Mouse (Mus musculus): ENCODE data around the gene Cxcl9.

The Cxcl9 gene

GRCm38 (mm10) chr5:92282571-92282970, 45.3 kb downstream of the Cxcl9 start:
- WGBS, result 63% methylated on average over 4 of the region's 4 CpGs

GRCm38 (mm10) chr5:92278942-92279537, 48.8 kb downstream of the Cxcl9 start:
- WGBS, result 82% methylated on average over 10 of the region's 10 CpGs

GRCm38 (mm10) chr5:92277437-92278394, 50.2 kb downstream of the Cxcl9 start, which contains the start of gene Naaa:
Gene Naaa, minus strand, starts transcription at chr5:92278170.
- 3% methylated on average over 54 of the region's 54 CpGs for WGBS
